Mouse (Mus musculus): ENCODE measurements around the gene Gna15. TPM values are rescaled to one million over a fixed set of nuclear protein-coding genes. Genes with fewer than 3 reads are reported as not detected.

The Gna15 gene
- polyA plus RNA-seq, 1 experiment from 2014 or later: 1.7 TPM

GRCm38 (mm10) chr10:81538321-81539048 lies 14.5 kb upstream of the Gna15 start:
- 0 out of 2 replicates have a peak overlapping the region, but pooled peaks have one; percentile 19 for H3K9ac ChIP-seq
- no peaks in the 10 kb centered on the region for H3K9me3 ChIP-seq
- peaks cover 38% of the 10 kb centered on the region for H3K36me3 ChIP-seq
- 90% methylated on average over 3 of the region's 3 CpGs for WGBS
- H3K4me2 ChIP-seq: no peak overlapping the region
- no peaks in the 10 kb centered on the region for H3K27me3 ChIP-seq
- H3K27ac ChIP-seq: no peak overlapping the region
- no peak for ATAC-seq (ENCODE audit: low FRiP score)
- peaks cover 39% of the 10 kb centered on the region for H3K4me1 ChIP-seq (replicated peaks)
- H3K4me3 ChIP-seq: no peak overlapping the region

- Histone ChIP-seq H3K9me3 (no peaks in the 10 kb centered on the region), H3K27ac (no peak overlapping the region), H3K9ac (0 out of 2 replicates have a peak overlapping the region, but pooled peaks have one; percentile 19), H3K4me3 (no peak overlapping the region), H3K4me2 (no peak overlapping the region), H3K4me1 (replicated peaks) (peaks cover 29% of the 10 kb centered on the region), H3K27me3 (no peaks in the 10 kb centered on the region), H3K36me3 (peaks cover 46% of the 10 kb centered on the region)
- 88% methylated on average over 2 of the region's 2 CpGs for WGBS
- no peak for ATAC-seq (ENCODE audit: low FRiP score)
Measured at GRCm38 (mm10) chr10:81537429-81537828, 13.4 kb upstream of the Gna15 start.

- peaks cover 22% of the 10 kb centered on the region for H3K4me1 ChIP-seq (replicated peaks)
- H3K4me3 ChIP-seq: no peak overlapping the region
- H3K9me3 ChIP-seq: no peaks in the 10 kb centered on the region
- H3K9ac ChIP-seq: no peak overlapping the region
- H3K36me3 ChIP-seq: peaks cover 51% of the 10 kb centered on the region
- no peaks in the 10 kb centered on the region for H3K27me3 ChIP-seq
- no peak overlapping the region for H3K4me2 ChIP-seq
- WGBS: 79% methylated on average over 6 of the region's 6 CpGs
- no peak overlapping the region for H3K27ac ChIP-seq
- no peak for ATAC-seq (ENCODE audit: low FRiP score)
Measured at GRCm38 (mm10) chr10:81536734-81537133, 12.7 kb upstream of the Gna15 start.

- no peak overlapping the region for H3K4me3 ChIP-seq
- no peak overlapping the region for H3K4me2 ChIP-seq
- peaks cover 7% of the 10 kb centered on the region for H3K4me1 ChIP-seq (replicated peaks)
- no peaks in the 10 kb centered on the region for H3K9me3 ChIP-seq
- ATAC-seq (ENCODE audit: low FRiP score): no peak
- WGBS: 70% methylated on average over 16 of the region's 16 CpGs
- H3K27me3 ChIP-seq: no peaks in the 10 kb centered on the region
- H3K36me3 ChIP-seq: peaks cover 63% of the 10 kb centered on the region
- no peak overlapping the region for H3K27ac ChIP-seq
- no peak overlapping the region for H3K9ac ChIP-seq
Measured at GRCm38 (mm10) chr10:81534826-81535225, 10.8 kb upstream of the Gna15 start.

GRCm38 (mm10) chr10:81526779-81527178 lies 2.8 kb upstream of the Gna15 start:
- peak; percentile 58 for ATAC-seq (ENCODE audit: low FRiP score)
- H3K9ac ChIP-seq: no peak overlapping the region
- H3K9me3 ChIP-seq: no peaks in the 10 kb centered on the region
- H3K4me2 ChIP-seq: no peak overlapping the region
- peaks cover 37% of the 10 kb centered on the region for H3K36me3 ChIP-seq
- H3K4me3 ChIP-seq: no peak overlapping the region
- 14% methylated on average over 14 of the region's 14 CpGs for WGBS
- H3K27ac ChIP-seq: no peak overlapping the region
- peaks cover 17% of the 10 kb centered on the region for H3K27me3 ChIP-seq
- no peaks in the 10 kb centered on the region for H3K4me1 ChIP-seq (replicated peaks)

GRCm38 (mm10) chr10:81525017-81525694 lies 1.1 kb upstream of the Gna15 start:
- H3K27me3 ChIP-seq: peaks cover 17% of the 10 kb centered on the region
- no peak overlapping the region for H3K4me3 ChIP-seq
- H3K9ac ChIP-seq: no peak overlapping the region
- WGBS: 77% methylated on average over 12 of the region's 13 CpGs
- H3K27ac ChIP-seq: no peak overlapping the region
- H3K4me2 ChIP-seq: no peak overlapping the region
- no peaks in the 10 kb centered on the region for H3K4me1 ChIP-seq (replicated peaks)
- ATAC-seq (ENCODE audit: low FRiP score): no peak
- peaks cover 21% of the 10 kb centered on the region for H3K36me3 ChIP-seq
- no peaks in the 10 kb centered on the region for H3K9me3 ChIP-seq

GRCm38 (mm10) chr10:81523570-81523969 lies 455 bp downstream of the Gna15 start:
- H3K4me1 ChIP-seq (replicated peaks): no peaks in the 10 kb centered on the region
- WGBS: 28% methylated on average over 19 of the region's 19 CpGs
- no peak overlapping the region for H3K27ac ChIP-seq
- no peak for ATAC-seq (ENCODE audit: low FRiP score)
- H3K4me3 ChIP-seq: no peak overlapping the region
- H3K27me3 ChIP-seq: peaks cover 17% of the 10 kb centered on the region
- H3K9me3 ChIP-seq: no peaks in the 10 kb centered on the region
- H3K36me3 ChIP-seq: peaks cover 5% of the 10 kb centered on the region
- no peak overlapping the region for H3K4me2 ChIP-seq
- no peak overlapping the region; the same call in 1 of the 2 replicates for H3K9ac ChIP-seq

GRCm38 (mm10) chr10:81523142-81523541 lies 883 bp downstream of the Gna15 start:
- no peaks in the 10 kb centered on the region for H3K4me1 ChIP-seq (replicated peaks)
- no peak for ATAC-seq (ENCODE audit: low FRiP score)
- no peaks in the 10 kb centered on the region for H3K9me3 ChIP-seq
- no peak overlapping the region for H3K9ac ChIP-seq
- H3K36me3 ChIP-seq: peaks cover 2% of the 10 kb centered on the region; the same call in 1 of the 2 replicates
- no peak overlapping the region for H3K4me2 ChIP-seq
- H3K4me3 ChIP-seq: no peak overlapping the region
- 79% methylated on average over 6 of the region's 6 CpGs for WGBS
- peaks cover 17% of the 10 kb centered on the region for H3K27me3 ChIP-seq
- no peak overlapping the region for H3K27ac ChIP-seq

- H3K9ac ChIP-seq: no peak overlapping the region
- no peak overlapping the region for H3K27ac ChIP-seq
- no peaks in the 10 kb centered on the region for H3K36me3 ChIP-seq
- peaks cover 25% of the 10 kb centered on the region for H3K27me3 ChIP-seq
- no peak overlapping the region for H3K4me2 ChIP-seq
- no peaks in the 10 kb centered on the region for H3K9me3 ChIP-seq
- ATAC-seq (ENCODE audit: low FRiP score): no peak
- H3K4me1 ChIP-seq (replicated peaks): no peaks in the 10 kb centered on the region
- WGBS: 76% methylated on average over 3 of the region's 3 CpGs
- no peak overlapping the region for H3K4me3 ChIP-seq
Measured at GRCm38 (mm10) chr10:81519978-81520365, 4.1 kb downstream of the Gna15 start.

GRCm38 (mm10) chr10:81519227-81519977 lies 4.6 kb downstream of the Gna15 start:
- Histone ChIP-seq H3K36me3 (no peaks in the 10 kb centered on the region), H3K4me3 (no peak overlapping the region), H3K27me3 (peaks cover 19% of the 10 kb centered on the region), H3K9ac (no peak overlapping the region), H3K4me1 (replicated peaks) (no peaks in the 10 kb centered on the region), H3K9me3 (no peaks in the 10 kb centered on the region), H3K4me2 (no peak overlapping the region), H3K27ac (no peak overlapping the region)
- 85% methylated on average over 6 of the region's 6 CpGs for WGBS
- ATAC-seq (ENCODE audit: low FRiP score): no peak

GRCm38 (mm10) chr10:81518546-81518945 lies 5.5 kb downstream of the Gna15 start:
- H3K9me3 ChIP-seq: peaks cover 4% of the 10 kb centered on the region; the same call in 1 of the 2 replicates
- no peak for ATAC-seq (ENCODE audit: low FRiP score)
- no peak overlapping the region for H3K4me3 ChIP-seq
- no peaks in the 10 kb centered on the region for H3K36me3 ChIP-seq
- H3K9ac ChIP-seq: no peak overlapping the region
- 18% methylated on average over 4 of the region's 4 CpGs for WGBS
- no peak overlapping the region for H3K4me2 ChIP-seq
- H3K4me1 ChIP-seq (replicated peaks): no peaks in the 10 kb centered on the region
- no peak overlapping the region for H3K27ac ChIP-seq
- peaks cover 12% of the 10 kb centered on the region for H3K27me3 ChIP-seq

- H3K4me1 ChIP-seq (replicated peaks): no peaks in the 10 kb centered on the region
- no peak overlapping the region for H3K9ac ChIP-seq
- H3K27ac ChIP-seq: no peak overlapping the region
- 82% methylated on average over 8 of the region's 8 CpGs for WGBS
- H3K36me3 ChIP-seq: no peaks in the 10 kb centered on the region
- H3K4me3 ChIP-seq: no peak overlapping the region
- no peak overlapping the region for H3K4me2 ChIP-seq
- H3K9me3 ChIP-seq: peaks cover 5% of the 10 kb centered on the region; the same call in 1 of the 2 replicates
- no peak for ATAC-seq (ENCODE audit: low FRiP score)
- peaks cover 24% of the 10 kb centered on the region for H3K27me3 ChIP-seq
Measured at GRCm38 (mm10) chr10:81517227-81517626, 6.8 kb downstream of the Gna15 start.
